Mouse (Mus musculus): Measurements from ENCODE around the gene Spred2. TPM values are rescaled to one million over a fixed set of nuclear protein-coding genes. Genes with fewer than 3 reads are reported as not detected.
"Not testable (repeated sequence)": the region's sequence is repeated elsewhere in the genome, so short reads cannot be mapped to it uniquely, and the experiment has no call there.

Spred2 gene
- total RNA-seq, 2 experiments from 2014 or later, result 23.4 to 28.4 TPM

- no peak for DNase-seq
- intact Hi-C loops (cut with DNase I), result no loop called here
Observed at GRCm38 (mm10) chr11:20007701-20008100, 83.5 kb downstream of the Spred2 start.

- intact Hi-C loops (cut with DNase I), result loop anchor here (2.0 to 10.0 kb wide), 2 partner anchors 49 to 87 kb away; partner anchors contain the start of gene Spred2
- DNase-seq, result peak in 1 of 2 experiments; percentile 17
Observed at GRCm38 (mm10) chr11:20011210-20011978, 87.2 kb downstream of the Spred2 start.

DNA sequence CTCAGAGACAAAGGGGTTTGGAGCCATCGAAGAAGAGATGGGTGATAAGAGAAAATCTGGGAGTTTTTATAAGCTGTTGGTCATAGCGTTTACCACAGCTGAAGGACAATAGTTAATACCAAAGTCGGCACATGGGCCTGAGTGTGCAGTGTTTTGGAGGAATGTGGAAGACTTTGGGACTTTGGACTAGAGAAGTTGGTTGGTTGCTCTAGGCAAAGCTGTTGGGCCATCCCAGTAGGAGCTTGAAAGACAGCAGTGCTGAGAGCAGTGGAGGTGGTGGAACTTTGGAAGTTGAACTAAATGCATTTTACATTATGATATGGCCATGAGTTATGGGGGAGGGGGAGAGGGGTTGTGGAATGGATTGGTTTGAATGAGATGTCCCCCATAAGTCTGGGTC, 89.2 kb downstream of the Spred2 start:
- DNase-seq, result no peak
- intact Hi-C loops (cut with DNase I), result loop anchor here (10.0 kb wide), 1 partner anchor 89 kb away; the partner anchor contains the start of gene Spred2

- intact Hi-C loops (cut with DNase I), result loop anchor here (10.0 kb wide), 1 partner anchor 93 kb away; the partner anchor contains the start of gene Spred2
- no peak for DNase-seq
Observed at GRCm38 (mm10) chr11:20017937-20018336, 93.8 kb downstream of the Spred2 start.

- DNase-seq, result no peak
- intact Hi-C loops (cut with DNase I), result loop anchor here (10.0 kb wide), 1 partner anchor 94 kb away; the partner anchor contains the start of gene Spred2
Observed at GRCm38 (mm10) chr11:20018905-20019304, 94.7 kb downstream of the Spred2 start.

GRCm38 (mm10) chr11:20020720-20021119, 96.5 kb downstream of the Spred2 start:
- DNase-seq, result no peak
- intact Hi-C loops (cut with DNase I), result no loop called here

DNA sequence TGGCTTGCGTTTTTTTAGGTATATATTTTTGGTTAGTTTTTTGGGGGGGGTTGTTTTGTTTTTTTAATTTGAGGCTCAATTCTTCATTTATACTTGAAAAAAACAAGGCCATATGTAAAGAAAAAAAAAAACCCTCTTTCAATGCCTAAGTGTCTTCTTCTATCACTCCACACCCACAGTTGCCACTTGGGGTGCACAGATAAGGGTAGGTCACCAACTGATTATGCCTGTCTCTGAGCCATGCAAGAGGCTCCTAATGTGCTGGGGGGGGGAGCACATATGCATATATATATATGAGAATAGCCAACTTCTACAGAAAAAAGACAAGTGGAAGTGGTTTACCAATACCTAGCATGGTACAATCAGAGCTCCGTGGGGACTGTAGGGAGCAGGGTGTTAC, 98.3 kb downstream of the Spred2 start:
- no peak for DNase-seq
- intact Hi-C loops (cut with DNase I), result no loop called here

DNA sequence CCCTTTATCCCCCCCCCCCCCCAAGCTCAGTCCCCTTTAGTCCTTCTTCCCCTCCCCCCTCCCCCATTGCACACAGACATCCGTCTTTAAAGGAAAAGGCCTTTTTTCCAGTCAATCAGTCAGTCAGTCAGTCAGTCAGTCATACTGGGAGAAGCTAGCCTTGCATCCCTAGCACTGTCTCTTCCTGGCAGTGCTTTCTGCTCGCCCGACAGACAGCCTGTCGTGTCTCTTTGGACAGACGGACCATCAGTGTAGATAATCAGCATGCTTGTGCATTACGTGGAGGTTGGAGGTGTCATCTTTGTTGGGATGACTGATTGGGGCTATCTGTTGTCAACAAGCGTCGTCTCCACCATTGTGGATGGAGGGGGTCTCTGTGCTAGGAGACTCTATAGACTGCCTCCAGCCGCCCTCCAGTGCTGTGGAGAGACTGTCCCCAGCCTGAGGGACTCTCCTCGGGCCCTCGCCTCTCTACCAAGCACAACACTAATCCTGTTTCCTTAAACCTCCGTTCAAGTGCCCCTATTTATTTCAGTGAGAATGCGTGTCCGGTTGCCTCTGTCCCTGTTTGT, 98.8 kb downstream of the Spred2 start:
- intact Hi-C loops (cut with DNase I), result no loop called here

GRCm38 (mm10) chr11:20025899-20026298, 101.7 kb downstream of the Spred2 start:
- intact Hi-C loops (cut with DNase I), result loop anchor here (5.0 kb wide), 1 partner anchor 54 kb away; no protein-coding TSS in a partner anchor
- peak in 1 of 2 experiments; percentile 32 for DNase-seq

More for the DNA sequence above, 98.8 kb downstream of the Spred2 start:
- DNase-seq, result no peak

DNA sequence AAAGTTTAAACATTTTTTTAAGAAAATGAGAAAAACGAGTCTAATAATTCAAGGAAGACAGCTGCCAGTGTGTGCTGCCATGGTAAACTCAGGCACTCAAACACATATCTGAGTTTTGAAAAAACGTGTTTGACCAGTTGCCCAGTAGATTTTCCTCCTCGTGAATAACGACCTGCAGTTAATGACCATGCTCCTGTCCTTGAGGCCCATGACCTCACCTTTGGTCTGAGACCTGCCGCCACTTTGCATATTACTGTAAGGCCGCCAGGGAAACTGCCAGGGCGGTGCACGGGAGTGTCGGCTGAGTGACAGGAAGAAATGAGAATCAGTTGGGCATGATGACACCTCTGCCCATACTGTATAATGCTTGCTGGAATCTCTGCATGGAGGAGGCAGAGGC, 103.5 kb downstream of the Spred2 start:
- intact Hi-C loops (cut with DNase I), result loop anchor here (5.0 kb wide), 1 partner anchor 55 kb away; no protein-coding TSS in a partner anchor
- no peak for DNase-seq

- DNase-seq, result no peak
- intact Hi-C loops (cut with DNase I), result loop anchor here (5.0 kb wide), 1 partner anchor 56 kb away; no protein-coding TSS in a partner anchor
Observed at GRCm38 (mm10) chr11:20028396-20028795, 104.2 kb downstream of the Spred2 start.

DNA sequence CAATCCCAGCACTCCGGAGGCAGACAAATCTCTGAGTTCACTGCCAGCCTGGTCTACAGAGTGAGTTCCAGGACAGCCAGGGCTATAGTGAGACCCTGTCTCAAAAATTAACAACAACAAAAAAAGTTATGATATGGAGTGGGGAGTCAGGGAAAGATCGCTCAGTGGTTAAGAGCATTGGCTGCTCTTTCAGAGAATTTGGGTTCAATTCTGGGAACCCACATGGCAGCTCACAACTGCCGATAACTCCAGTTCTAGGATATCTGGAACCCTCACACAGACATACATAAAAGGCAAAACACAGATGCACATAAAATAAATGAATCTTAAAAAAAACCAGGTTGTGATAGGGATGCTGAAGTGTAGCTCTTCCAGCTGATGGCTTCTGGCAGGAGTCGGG, 104.8 kb downstream of the Spred2 start:
- no peak for DNase-seq
- intact Hi-C loops (cut with DNase I), result loop anchor here (5.0 kb wide), 1 partner anchor 57 kb away; no protein-coding TSS in a partner anchor

DNA sequence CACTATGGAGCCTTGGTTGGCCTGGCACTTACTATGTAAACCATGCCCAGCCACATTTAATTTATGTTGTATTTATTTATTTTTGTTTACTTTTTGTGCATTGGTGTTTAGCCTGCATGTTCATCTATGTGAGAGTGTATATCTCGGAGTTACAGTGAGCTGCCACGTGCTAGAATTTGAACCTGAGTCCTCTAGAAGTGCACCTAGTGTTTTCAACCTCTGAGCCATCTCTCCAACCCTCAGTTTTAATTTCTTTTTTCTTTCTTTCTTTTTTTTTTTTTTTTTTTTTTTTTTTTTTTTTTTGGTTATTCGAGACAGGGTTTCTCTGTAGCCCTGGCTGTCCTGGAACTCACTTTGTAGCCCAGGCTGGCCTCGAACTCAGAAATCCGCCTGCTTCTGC, 106.8 kb downstream of the Spred2 start:
- DNase-seq, result not testable (repeated sequence)
- intact Hi-C loops (cut with DNase I), result loop anchor here (1.0 kb wide), 2 partner anchors 111 to 201 kb away; no protein-coding TSS in a partner anchor

DNA sequence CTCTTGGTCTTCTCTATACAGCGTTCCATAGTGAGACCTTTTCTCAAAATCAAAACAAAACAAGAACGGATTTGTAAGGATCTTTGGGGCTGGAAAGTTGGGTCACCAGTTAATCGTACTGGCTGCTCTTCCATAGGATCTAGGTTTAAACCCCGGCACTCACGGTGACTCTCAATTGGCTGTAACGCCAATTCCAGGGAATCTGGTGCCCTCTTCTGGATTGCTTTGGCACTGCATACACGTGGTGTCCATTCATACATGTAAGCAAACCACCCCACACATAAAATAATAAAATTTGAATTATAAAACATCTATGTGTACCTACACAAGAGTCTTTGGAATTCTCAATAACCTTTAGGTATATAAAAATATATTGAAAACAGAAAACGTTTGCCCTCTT, 107.4 kb downstream of the Spred2 start:
- peak; percentile 52 to 72 for DNase-seq

DNA sequence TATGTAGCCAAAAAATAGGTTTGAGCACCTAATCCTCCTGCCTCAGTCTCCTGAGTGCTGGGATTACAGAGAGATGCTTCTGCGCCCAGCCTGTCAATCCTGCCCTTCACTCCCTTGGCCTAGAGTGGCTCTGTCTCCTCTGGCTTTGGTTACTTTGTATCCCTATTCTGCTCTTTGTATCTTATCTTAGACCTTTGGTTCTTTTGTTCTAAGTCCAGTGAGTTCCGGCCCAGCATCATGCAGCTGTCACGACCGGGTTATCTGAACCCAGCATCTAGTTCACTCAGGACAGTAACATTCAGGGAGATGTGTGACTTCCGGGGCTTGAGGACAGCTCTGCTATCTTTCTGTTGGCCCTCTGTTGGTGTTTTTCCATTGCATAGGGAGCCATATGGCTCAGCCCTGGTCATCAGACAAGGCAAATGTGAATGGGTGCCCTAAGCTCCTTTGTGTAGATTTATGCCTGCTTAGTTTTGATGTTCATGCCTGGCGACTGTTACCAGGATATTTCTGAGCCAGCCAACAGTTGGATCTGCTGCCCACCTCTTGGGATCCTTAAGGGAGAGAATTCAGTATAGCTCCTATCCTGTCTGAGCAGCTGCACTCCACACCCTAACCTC, 109.5 kb downstream of the Spred2 start:
- DNase-seq, result no peak
- intact Hi-C loops (cut with DNase I), result no loop called here

More for the DNA sequence above, 107.4 kb downstream of the Spred2 start:
- intact Hi-C loops (cut with DNase I), result loop anchor here (1.0 kb wide), 2 partner anchors 111 to 201 kb away; no protein-coding TSS in a partner anchor

DNA sequence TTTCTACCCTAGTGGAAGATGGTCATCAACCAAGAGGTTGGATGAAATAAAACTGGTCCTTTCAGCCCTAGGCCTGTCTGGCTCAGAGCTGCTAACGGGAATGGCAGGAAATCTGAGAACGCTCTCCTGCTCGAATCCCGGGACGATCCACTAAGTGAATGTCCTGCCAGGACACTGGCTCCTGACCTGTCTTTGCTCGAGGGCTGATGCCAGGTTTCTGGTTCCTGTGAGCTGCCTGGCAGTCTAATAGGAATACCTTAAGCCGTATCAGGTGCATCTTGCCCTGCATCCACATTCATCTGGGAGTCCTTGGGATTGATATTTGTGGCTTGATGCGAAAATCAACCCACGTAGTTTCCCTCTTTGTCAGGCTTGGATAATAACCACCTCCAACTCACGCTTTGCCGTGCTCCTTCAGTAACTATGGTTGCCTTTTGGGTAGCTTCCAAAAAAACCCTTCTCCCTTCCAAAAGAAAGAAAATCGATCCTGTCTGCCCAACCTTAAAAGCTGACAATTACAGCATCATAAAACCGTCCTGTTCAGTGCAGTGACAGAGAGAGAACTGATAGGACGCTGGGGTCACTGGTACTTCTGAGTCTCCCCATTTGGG, 110.3 kb downstream of the Spred2 start:
- DNase-seq, result no peak
- intact Hi-C loops (cut with DNase I), result no loop called here

DNA sequence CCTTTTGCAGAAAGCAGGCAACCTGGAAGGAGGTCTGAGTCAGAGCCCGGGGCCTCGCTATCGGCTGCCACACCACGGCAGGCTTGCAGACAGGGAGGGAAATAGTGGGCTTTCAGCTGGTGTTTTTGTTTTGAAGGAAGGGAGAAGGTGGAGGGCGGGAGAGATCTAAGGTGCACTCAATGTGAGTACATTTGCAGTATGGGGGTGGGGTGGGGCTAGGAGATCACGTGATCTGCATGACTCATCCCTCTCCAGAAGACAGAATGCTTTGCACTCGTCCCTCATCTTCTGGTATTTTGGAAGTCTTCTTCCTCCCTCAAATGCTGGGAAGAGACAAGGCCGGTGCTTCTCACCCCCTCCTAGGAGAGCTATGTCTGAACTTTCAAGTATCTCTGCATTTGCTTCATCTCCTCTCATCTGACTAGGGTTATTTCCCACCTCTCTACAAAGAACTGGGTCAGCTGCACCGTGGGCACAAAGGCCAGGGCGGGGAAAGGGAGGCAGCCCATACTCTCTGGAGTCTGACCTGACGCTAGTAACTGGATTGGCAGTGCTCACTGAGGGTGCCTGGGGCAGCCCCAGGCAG, 111.3 kb downstream of the Spred2 start:
- DNase-seq, result no peak
- intact Hi-C loops (cut with DNase I), result no loop called here

GRCm38 (mm10) chr11:20035972-20036371, 111.8 kb downstream of the Spred2 start:
- no peak for DNase-seq
- intact Hi-C loops (cut with DNase I), result no loop called here

- DNase-seq, result no peak
- intact Hi-C loops (cut with DNase I), result no loop called here
Observed at GRCm38 (mm10) chr11:20037739-20038138, 113.6 kb downstream of the Spred2 start.

DNA sequence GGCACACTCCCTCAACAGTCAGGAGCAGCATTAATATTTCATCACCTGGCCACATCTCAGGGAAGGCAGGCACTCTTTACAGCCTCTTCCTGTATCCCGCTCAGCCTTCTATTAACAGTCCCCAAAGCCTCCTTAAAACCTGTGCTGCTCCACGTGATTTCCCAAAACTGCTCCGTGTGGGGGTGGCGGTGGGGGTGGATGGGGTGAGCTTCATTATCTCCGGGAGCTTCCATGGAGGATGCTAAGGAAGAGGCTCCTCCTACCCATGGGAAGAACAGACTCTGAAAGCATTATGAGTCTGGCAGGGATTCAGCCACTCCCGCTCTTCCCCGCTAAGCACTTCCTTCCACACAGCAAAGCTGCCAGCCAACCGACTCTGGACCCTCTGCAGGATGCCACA, 114.5 kb downstream of the Spred2 start:
- no peak for DNase-seq

More for the DNA sequence above, 114.5 kb downstream of the Spred2 start:
- intact Hi-C loops (cut with DNase I), result no loop called here
